Mouse (Mus musculus): ENCODE results near the gene 4930412O13Rik.

DNA sequence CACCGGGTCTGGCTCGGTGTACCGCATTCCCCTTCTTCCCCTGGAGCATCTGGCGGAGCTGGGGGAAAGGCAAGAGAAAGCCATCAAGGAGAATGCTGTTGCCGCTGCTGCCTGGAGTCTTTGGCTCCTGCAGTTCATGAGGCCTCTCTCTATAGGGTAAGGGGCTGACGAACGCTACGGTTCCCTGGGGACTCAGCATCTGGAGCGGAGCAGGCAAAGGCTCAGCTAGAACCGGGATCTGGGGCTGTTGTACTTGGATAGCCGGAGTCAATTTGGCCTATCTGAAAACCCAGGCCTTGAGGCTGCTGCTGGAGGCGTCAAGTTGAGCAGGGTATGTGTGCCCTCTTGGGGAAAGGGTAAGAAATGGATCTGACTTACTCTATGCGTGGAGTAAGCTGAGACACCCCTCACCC lies 565 bp downstream of the 4930412O13Rik start:
- TF ChIP-seq GATA1 (IDR thresholded peaks at IDR 0.05; ENCODE audit: borderline replicate concordance, low read length) (no peak), FLI1 (IDR thresholded peaks at IDR 0.05; ENCODE audit: low read length) (no peak)

Measured in megakaryocyte, embryonic 14.5 days (primary cell).